ENCODE assay signal across 15 mouse cellular contexts in genomic region chr12:117260391-117261164, GRCm38 (mm10).
DNase-seq lines count a peak whose midpoint lies in the region; ATAC-seq and TF ChIP-seq lines count a peak whose summit lies in the region.
"Had no signal": no experiment of that assay in that cellular context is flagged by ENCODE, and none has a peak within 500 bp of the region (broad histone marks: within the 10 kb centered on the region; RNA-seq: fewer than 3 reads in every experiment).

No protein-coding gene starts in this region.

- no peak overlapping the region for H3K4me2 ChIP-seq in intestine, postnatal 0 days (replicated peaks; ENCODE audit: low read depth)
- no peak overlapping the region for H3K4me2 ChIP-seq in intestine, embryonic 15.5 days (replicated peaks)
- H3K4me2 ChIP-seq in liver, embryonic 14.5 days (ENCODE audit: low read depth) = no peak overlapping the region
- H3K4me2 ChIP-seq in midbrain, embryonic 15.5 days = no peak overlapping the region
- H3K4me2 ChIP-seq: limb, embryonic 12.5 days had no signal

- ATAC-seq in intestine, postnatal 0 days = no peak
- ATAC-seq in intestine, embryonic 15.5 days = no peak
- ATAC-seq in liver, embryonic 14.5 days (ENCODE audit: insufficient read depth) = peak; percentile 58
- ATAC-seq in midbrain, embryonic 15.5 days (replicated peaks) = no peak
- ATAC-seq in erythroid progenitor cell, adult 5-6 weeks (replicated peaks; ENCODE audit: low FRiP score, poor library complexity, severe bottlenecking) = no peak

- WGBS in intestine, postnatal 0 days = 76% methylated on average over 6 of the region's 6 CpGs
- 66% methylated on average over 6 of the region's 6 CpGs for WGBS in intestine, embryonic 15.5 days
- WGBS in liver, embryonic 14.5 days (ENCODE audit: insufficient replicate concordance) = 28% methylated on average over 6 of the region's 6 CpGs
- WGBS in midbrain, embryonic 15.5 days = 48% methylated on average over 6 of the region's 6 CpGs

- peak; percentile 35 for DNase-seq in c-Kit-positive CD71-positive TER-119-negative erythroid progenitor cells, embryonic 14.5 days (ENCODE audit: low read depth)
- DNase-seq in liver, embryonic 14.5 days (ENCODE audit: low read depth in 3 of 3, low spot score in 3 of 3) = no peak
- no peak for DNase-seq in ovary, postnatal 10 days (ENCODE audit: low spot score)
- DNase-seq in ovary, adult 18-20 months (ENCODE audit: low spot score) = no peak
- DNase-seq: adrenal gland, adult 8-10 months; cerebellum, postnatal 36 days; layer of hippocampus, postnatal 36 days; lung, postnatal 4 days; spleen, adult 18-20 months had no signal

- no peaks in the 10 kb centered on the region for H3K27me3 ChIP-seq in intestine, postnatal 0 days (replicated peaks; ENCODE audit: control insufficient read depth, insufficient read depth, low read length)
- no peaks in the 10 kb centered on the region for H3K27me3 ChIP-seq in intestine, embryonic 15.5 days (replicated peaks)
- H3K27me3 ChIP-seq in liver, embryonic 14.5 days (ENCODE audit: control insufficient read depth, insufficient read depth, low read length) = no peaks in the 10 kb centered on the region
- H3K27me3 ChIP-seq in midbrain, embryonic 15.5 days (replicated peaks) = no peaks in the 10 kb centered on the region

- peak; percentile 32; the same call in 1 of the 2 replicates for TF ChIP-seq CTCF in intestine, postnatal 0 days (IDR thresholded peaks at IDR 0.05; ENCODE audit: low read depth)
- TF ChIP-seq CTCF in liver, embryonic 14.5 days (IDR thresholded peaks at IDR 0.05; ENCODE audit: low read depth) = peak; percentile 39; the same call in 1 of the 2 replicates

- H3K27ac ChIP-seq in intestine, postnatal 0 days (ENCODE audit: low read depth, low read length) = no peak overlapping the region
- H3K27ac ChIP-seq in intestine, embryonic 15.5 days = no peak overlapping the region
- no peak overlapping the region for H3K27ac ChIP-seq in liver, embryonic 14.5 days
- peak overlapping the region; percentile 19; the same call in 1 of the 2 replicates for H3K27ac ChIP-seq in midbrain, embryonic 15.5 days
- H3K27ac ChIP-seq: limb, embryonic 12.5 days had no signal

- no peak overlapping the region for H3K4me3 ChIP-seq in intestine, postnatal 0 days (ENCODE audit: low read depth, low read length)
- H3K4me3 ChIP-seq in intestine, embryonic 15.5 days (replicated peaks) = no peak overlapping the region
- no peak overlapping the region for H3K4me3 ChIP-seq in liver, embryonic 14.5 days (ENCODE audit: insufficient read depth in 1 of 2, low read depth in 2 of 2, low read length in 2 of 2)
- no peak overlapping the region for H3K4me3 ChIP-seq in midbrain, embryonic 15.5 days
- H3K4me3 ChIP-seq: erythroblast, embryonic 14.5 days; limb, embryonic 12.5 days had no signal

- H3K9ac ChIP-seq in intestine, postnatal 0 days (ENCODE audit: low read depth, low read length) = no peak overlapping the region
- no peak overlapping the region for H3K9ac ChIP-seq in intestine, embryonic 15.5 days
- no peak overlapping the region for H3K9ac ChIP-seq in liver, embryonic 14.5 days (replicated peaks)
- no peak overlapping the region for H3K9ac ChIP-seq in midbrain, embryonic 15.5 days
- H3K9ac ChIP-seq: limb, embryonic 12.5 days had no signal

- no peak; the same call in 1 of the 2 replicates for TF ChIP-seq EP300 in liver, embryonic 14.5 days (IDR thresholded peaks at IDR 0.05; ENCODE audit: low read depth)

- no peaks in the 10 kb centered on the region for H3K4me1 ChIP-seq in intestine, postnatal 0 days (replicated peaks; ENCODE audit: control insufficient read depth, insufficient read depth, low read length)
- H3K4me1 ChIP-seq in intestine, embryonic 15.5 days (replicated peaks) = no peaks in the 10 kb centered on the region
- peaks cover 5 to 8% of the 10 kb centered on the region in 2 experiments; a peak in 3 of 4 replicates for H3K4me1 ChIP-seq in liver, embryonic 14.5 days (replicated peaks; ENCODE audit: control insufficient read depth in 2 of 2, insufficient read depth in 2 of 2, low read length in 1 of 2)
- peaks cover 35% of the 10 kb centered on the region for H3K4me1 ChIP-seq in midbrain, embryonic 15.5 days

- no peaks in the 10 kb centered on the region for H3K36me3 ChIP-seq in intestine, postnatal 0 days (ENCODE audit: control insufficient read depth, insufficient read depth)
- no peaks in the 10 kb centered on the region for H3K36me3 ChIP-seq in intestine, embryonic 15.5 days
- no peaks in the 10 kb centered on the region for H3K36me3 ChIP-seq in liver, embryonic 14.5 days (replicated peaks; ENCODE audit: control insufficient read depth, insufficient read depth, low read depth)
- 0 out of 2 replicates have a peak, but pooled peaks cover 3% of the 10 kb centered on the region for H3K36me3 ChIP-seq in midbrain, embryonic 15.5 days (replicated peaks)
- H3K36me3 ChIP-seq: limb, embryonic 12.5 days had no signal

- H3K9me3 ChIP-seq in intestine, postnatal 0 days (ENCODE audit: control insufficient read depth) = no peaks in the 10 kb centered on the region
- H3K9me3 ChIP-seq in intestine, embryonic 15.5 days = no peaks in the 10 kb centered on the region
- no peaks in the 10 kb centered on the region for H3K9me3 ChIP-seq in liver, embryonic 14.5 days (ENCODE audit: control insufficient read depth, low read length)
- no peaks in the 10 kb centered on the region for H3K9me3 ChIP-seq in midbrain, embryonic 15.5 days
- H3K9me3 ChIP-seq: limb, embryonic 12.5 days had no signal
